Mouse (Mus musculus): ENCODE measurements around the gene Clstn1.

GRCm38 (mm10) chr4:149661967-149662589 lies 75.8 kb downstream of the Clstn1 start:
- TF ChIP-seq CTCF (IDR thresholded peaks at IDR 0.05; ENCODE audit: low read depth, low read length), result no peak
- no peak for TF ChIP-seq EP300 (IDR thresholded peaks at IDR 0.05; ENCODE audit: insufficient read depth, low read depth, low read length)
- no peak for TF ChIP-seq POLR2A (IDR thresholded peaks at IDR 0.05; ENCODE audit: insufficient read depth, low read length)

Measured in ES-Bruce4 (cell line).